Mouse (Mus musculus): ENCODE results near the gene Vpreb1.

DNA sequence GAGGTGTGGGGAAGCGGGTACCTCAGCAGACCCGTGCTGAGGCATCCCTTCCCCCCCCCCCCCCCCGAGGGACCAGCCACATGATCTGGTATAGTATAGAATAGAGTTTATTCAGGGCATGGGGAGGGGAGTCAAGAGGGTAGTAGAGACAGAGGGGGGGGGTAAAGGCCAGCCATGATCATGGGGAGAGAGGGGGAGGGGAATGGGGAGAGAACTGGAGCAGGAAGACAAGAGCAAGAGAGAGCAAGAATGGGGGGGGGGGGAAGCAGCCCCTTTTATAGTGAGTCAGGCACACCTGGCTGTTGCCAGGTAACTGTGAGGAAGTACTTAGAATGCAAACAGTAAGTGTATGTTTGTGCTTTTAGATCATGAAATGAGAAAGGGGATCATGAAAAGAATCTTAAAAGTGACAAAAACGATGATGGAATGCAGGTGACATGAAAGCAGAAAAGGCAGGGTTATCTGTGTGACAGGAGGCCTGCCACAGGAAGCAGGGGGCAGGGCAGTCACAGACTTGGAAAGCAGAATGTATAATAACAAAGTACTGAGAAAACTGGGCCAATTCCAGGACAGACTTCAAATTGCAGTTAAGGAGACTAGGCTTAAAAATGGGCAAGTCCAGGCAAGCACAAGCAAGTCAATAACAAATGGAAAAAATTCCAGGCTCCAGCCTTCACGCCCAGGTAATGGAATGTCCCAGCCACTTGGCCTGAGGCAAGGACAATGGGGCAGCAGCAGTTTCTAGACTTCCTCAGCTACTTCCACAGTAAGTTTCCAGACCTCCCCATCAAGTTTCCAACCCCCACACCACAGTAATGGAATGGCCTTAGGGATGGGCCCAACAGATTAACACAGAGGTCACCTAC is 4.7 kb downstream of the Vpreb1 start:
- no peak for TF ChIP-seq CTCF (conservative IDR thresholded peaks at IDR 0.05; ENCODE audit: insufficient read depth, insufficient read length, low read depth, low read length)
- no peak for TF ChIP-seq POLR2A (IDR thresholded peaks at IDR 0.05; ENCODE audit: low read depth, low read length)
